Mouse (Mus musculus): ENCODE data around the gene Pip5k1c.
A peak's percentile ranks its signal among the peaks of the same experiment; 100 is the strongest.

Gene Pip5k1c

DNA sequence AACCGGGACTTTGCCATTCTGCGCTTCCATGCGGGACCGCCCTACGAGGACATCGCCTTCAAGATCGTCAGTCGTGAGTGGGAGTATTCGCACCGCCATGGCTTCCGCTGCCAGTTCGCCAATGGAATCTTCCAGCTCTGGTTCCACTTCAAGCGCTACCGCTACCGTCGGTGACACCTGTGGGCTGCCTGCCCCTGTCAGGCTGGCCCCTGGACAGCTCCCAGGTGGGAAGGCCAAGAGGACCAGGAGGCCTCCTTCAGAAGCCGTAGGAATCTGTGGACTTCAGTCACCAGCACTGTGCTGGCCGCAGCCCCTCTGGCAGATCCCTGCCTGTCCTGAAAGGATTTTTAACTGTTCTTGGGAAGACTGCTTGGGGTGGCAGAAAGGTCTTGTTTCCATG is 33.0 kb downstream of the Pip5k1c start:
- no peak for DNase-seq

DNA sequence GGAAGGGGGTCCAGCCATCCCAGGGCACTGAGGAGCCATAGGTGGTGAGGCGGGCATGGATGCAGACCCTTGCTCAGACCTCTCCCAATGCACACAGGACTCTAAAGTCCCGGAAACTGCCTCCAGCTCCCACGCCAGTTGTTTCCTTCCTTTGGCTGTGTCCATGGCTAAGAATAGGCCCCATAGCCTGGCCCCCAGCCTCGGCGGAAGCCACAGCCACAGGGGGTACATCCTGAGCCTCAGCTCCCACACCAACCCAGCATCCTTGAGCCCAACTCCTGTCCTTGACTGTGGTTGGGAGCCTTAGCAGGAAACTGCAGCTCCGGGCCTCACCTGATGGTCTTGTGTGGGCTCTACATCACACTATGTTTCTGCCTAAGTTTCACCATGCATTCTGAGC is 34.1 kb downstream of the Pip5k1c start:
- no peak for DNase-seq

DNA sequence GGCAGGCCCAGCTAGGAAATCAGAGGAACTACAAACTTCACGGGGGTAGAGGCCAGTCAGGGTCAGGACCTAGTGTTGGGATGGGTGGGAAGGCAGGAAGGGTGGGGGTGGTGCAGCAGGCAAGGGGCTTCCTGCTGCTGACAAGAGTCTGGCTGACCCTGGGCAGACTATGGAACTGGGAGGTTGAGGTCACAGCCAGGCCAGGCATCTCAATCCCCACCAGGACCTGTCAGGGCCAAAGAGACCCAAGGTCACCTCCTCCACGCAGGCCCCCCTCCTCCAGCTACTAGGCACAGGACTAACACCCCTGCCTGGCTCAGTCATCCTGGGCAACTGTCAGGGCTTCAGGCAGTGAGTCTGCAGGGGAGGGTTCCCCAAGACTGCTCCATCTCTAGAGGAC is 35.2 kb downstream of the Pip5k1c start:
- DNase-seq, result no peak

DNA sequence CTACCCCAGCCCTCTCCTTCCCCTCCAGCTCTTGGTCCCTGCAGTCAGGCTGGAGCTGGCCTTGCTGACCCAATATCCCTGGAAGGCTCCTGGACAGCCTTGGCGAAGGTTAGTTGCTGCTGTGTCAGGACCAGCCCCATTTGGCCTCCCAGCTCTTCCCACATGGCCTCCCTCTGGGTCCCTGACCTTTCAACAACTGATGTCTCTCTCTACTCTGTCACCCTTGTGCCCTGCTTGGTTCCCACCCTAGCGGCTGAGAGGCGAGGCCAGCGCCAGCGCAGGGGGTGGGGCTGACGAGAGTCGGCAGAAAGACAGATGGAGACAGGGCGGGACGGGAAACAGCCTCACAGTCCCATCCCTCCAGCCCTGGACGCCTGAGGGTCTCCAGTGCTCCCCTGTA is 35.6 kb downstream of the Pip5k1c start, which contains the start of gene Tbxa2r:
Gene Tbxa2r (plus strand): TSS at position 346 of the 400 bp plus-strand sequence.
- no peak for DNase-seq

DNA sequence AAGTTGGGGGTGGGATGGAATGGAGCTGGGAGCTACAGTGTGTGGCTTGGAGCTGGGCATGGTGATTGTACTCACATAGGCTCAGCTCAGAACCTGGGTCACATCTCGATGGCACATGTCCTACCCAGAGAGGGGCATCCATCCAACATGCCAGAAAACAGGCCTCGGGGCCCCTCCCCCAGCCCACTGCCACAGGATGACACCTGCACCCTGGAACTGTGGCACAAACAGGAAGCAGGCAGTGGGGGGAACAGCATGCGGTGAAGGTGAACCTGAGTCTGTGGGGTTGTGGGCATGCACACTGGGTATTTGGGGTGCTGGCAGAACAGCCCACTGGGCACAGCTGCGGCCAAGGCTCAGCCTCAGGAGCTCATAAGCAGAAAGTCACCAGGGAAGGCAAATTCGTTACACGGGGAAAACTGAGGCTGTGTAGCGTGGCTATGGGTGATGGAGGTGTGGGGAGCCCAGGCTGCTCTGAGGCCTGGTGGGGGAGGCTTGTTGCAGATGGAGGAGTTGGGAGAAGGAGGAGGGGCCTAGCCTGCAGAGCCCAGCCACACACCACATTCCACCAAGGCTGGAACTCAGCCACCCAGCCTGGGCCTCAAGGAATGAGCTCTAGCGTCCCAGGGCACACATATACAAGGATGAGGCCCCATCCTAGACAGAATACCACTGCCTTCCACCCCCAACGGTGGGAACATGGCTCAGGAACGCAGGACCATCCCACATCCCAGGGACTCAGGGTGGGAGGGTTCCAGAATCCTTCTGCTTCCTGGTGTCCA is 36.6 kb downstream of the Pip5k1c start:
- DNase-seq, result no peak

DNA sequence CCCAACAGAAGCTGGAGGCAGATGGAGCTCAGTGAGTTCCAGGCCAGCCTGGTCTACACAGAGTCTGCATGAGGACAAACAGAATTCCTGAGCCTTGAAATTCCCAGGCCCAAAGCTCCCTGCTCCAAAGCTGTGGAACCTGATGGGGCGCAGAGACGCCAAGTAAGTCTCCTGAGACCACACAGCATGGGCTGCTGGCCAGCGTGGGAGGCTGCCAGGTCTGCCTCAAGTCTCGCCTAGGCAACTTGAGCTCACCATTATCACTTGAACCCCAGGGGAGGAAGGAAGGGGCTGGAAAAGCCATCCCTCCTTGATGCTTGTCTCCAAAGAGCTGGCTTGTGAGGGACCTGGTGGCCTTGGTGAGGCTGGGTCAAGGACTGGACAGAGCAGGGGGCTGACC is 37.2 kb downstream of the Pip5k1c start:
- no peak for DNase-seq

DNA sequence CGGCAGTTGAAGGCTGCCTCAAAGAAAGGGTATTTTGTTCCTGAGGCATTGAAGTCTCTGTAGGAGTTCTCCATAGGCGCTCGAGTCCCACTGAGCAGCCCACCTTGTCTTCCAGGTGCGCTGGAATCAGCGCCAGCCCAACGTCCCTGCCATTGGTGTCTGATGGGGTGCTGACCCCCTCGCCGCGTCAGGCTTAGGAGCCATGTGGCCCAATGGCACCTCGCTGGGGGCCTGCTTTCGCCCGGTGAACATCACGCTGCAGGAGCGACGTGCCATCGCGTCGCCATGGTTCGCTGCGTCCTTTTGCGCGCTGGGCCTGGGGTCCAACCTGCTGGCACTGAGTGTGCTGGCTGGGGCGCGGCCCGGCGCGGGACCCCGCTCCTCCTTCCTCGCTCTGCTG is 39.5 kb downstream of the Pip5k1c start:
- no peak for DNase-seq

DNA sequence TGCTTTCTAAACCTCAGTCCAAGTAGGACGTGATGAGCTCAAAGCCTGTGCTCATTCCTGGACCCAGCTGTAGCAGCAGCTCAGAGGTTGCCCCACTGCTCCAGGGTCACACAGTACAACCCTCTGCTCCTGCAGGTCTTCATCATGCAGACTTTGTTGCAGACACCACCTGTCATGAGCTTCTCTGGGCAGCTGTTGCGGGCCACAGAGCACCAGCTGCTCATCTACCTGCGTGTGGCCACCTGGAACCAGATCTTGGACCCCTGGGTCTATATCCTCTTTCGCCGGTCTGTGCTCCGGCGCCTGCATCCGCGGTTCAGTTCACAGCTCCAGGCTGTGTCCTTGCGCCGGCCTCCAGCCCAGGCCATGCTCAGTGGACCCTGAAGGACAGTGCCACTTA is 41.6 kb downstream of the Pip5k1c start:
- no peak for DNase-seq

DNA sequence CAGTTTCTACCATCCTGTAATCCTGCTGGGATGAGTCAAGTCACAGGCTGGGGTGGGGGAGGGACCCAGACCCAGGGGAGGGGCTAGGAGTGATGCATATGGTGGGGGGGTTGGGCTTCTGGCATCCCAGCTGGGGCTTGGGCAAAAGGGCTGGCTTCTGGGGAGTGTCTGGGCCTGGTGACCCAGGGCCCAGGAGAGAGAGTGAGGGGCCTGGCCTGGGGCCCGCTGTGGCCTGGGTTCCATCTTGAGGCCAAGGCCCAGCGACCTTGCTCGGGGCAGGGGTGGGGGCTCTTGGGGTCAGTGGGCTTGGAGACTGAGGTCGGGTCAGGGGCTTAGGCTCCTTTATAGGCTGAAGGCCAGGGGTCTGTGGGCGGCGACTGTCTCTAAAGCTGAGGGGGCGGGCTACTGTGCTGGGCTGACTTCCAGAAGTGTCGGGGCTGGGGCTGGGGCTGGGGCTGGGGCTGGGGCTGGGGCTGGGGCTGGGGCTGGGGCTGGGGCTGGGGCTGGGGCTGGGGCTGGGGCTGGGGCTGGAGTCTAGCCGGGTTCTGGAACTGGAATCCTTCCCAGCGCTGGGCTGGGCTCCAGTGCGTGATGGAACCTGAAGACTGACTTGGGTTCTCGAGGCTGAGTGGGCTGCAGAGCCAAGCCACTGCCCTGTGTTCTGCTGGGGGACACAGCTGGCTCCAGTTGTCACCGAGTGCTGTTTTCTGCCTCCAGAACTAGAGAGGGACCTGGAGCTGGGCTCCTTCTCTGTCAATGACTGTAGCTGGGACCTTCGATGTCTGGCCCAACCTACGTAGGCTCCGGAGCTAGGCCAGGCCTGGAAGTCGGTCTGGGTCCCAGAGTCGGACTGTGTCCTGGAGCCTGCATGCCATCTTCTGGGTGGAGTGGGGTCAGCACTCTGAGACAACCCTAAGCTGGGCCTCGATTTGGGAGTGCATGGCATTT is 42.9 kb downstream of the Pip5k1c start:
- DNase-seq, result peak; percentile 66 to 78

DNA sequence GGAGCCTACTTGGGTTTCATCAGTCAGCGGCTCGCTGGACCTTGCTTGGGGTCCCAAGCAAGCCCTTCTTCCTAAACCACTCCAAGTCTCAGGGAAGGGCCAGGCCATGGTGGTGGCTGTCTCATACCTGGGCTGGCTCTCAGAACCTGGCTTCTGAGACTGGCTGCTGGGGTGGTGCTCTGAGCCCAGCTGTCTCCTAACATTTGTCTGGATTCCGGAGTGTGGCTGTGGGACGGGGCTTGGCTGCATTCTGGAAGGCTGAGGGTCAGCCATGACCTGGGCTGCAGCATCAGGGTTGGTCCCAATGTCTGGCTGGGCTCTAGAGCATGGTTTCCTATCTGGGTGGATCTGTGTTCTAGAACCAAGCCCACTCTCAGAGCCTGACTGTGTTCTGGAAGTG is 43.8 kb downstream of the Pip5k1c start:
- no peak for DNase-seq

DNA sequence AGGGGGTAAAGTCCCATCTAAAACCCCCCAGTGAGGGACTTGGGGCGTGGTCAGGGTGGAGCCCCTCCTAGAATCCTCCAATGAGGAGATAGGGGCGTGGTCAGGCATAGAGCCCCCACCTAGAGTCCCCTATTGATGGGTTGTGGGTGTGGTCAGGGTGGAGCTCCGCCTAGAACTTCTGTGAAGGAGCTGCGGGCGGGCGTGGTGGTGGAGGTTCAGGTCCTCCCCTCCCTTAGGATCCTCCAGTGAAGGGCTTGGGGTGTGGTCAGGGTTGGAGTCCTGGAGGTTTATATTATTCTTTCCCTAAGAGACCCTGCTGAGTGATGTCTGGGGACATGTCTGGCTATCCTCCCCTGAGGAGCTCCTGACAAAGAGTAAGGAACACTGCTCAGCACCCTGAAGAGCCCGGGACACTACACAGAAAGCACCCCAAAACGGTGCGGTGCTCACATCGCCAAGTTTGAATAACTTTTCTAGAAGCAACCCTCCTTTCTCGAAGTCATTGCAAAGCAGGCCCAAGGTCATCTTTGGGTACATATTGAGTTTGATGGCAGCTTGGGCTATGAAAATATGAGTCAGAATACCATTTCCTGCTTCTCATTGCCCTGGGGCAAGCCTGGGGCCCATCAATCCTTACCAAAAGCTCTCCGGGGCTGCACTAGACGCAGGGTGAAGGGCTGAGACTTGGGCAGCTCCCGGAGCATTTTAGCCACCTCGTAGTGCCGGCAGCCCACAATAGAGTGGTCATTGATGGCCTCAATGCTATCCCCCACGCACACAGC is 48.0 kb downstream of the Pip5k1c start:
- DNase-seq, result no peak

DNA sequence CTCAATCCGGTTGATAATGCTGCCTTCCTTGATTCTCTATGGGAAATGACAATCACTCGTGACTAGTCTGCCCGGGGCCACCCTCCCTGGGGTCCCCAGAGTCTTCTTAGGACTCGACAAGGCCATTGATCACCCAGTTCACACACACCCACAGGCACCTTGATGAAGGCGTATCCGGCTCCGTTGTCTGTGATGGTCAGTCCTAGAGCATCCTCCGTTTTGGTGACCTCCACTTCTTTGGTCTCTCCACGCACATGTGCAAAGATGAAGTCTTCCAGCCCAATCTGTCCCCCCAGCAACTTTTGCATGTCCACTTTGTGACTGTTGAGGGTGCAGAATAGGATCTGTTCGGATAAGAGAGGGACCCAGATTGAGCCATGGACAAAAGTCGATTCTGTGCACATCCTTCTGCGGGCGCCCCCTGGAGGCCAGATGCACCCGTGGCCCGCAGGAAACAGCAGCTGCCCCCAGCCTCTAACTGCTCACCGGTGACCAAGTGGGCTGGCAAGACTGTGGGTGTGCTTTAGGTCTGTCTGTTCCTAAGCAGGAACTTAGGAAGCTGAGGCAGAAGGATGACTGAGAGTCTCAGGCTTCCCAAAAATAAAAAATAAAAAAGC is 48.7 kb downstream of the Pip5k1c start:
- DNase-seq, result peak; percentile 87

DNA sequence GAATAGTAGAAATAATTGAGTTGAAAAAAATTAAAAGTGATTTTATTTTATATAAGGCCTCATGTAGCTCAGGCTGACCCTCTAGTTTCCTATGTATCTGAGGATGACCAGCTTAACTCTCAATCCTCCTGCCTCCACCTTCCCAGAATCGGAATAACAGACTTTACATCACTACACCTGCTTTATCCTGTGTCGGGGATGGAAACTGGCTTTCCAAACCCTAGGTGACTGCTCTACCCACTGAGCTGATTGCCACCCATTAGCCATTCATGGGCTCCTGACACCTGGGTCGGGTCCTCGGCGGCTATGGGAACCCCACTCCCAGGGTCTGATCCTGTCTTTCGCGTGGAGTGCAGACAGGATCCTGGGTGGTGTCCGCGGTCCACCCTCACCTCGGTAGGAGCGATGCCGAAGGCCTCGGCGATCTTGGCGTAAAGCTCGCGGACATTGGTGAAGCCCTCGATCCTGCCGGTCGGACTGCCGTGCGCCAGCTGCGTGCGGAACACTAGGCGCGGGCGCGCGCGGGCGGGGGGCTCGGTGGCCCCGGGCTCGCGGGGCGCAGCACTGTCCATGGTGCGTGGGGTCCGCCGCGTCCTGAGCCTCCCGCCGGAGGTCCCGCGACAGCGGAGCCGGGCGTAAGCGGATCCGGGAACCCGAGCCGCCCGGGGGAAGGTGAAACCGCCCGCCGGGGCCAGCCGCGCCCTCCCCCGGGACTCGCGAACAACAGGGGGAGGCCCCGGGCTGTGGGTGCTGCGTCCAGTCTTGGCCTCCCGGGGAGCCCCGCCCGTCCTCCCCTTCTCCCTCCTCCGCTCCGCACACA is 50.1 kb downstream of the Pip5k1c start, which contains the start of gene Gipc3:
Gene Gipc3 (minus strand): TSS at position 581 of the 820 bp plus-strand sequence.
- no peak for DNase-seq

DNA sequence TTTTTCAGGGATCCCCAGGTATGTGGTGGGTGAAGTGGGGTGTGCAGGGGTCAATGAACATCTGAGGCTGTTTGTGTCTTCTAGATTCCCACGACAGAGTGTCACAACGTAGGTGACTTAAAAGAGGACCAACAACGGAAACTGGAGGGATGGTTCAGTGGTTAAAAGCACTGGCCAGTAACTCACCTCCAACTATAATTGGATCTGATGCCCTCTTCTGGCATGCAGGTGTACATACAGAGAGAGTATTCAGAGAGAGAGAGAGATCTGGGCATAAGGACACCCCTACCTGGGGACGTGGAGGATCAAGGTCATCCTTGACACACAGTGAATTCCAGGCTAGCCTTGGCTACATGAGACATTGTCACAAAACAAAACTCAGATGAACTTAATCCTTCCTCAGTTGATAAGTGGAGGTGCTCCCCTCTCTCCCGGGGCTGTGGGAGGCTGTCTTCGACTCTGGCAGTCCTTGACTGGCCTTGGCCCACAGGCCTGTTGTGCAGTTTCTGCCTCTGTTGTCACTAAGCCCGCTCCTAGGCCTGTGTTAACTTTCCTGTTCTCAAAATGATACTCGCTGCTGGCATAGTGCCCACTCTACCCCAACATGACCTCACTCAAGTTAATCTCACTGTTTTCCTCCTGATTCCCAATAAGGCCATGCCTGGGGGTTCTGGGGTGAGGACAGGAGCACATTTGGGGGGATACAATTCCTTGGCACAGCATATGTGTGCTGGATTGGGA is 51.8 kb downstream of the Pip5k1c start:
- peak; percentile 42 to 59 for DNase-seq

DNA sequence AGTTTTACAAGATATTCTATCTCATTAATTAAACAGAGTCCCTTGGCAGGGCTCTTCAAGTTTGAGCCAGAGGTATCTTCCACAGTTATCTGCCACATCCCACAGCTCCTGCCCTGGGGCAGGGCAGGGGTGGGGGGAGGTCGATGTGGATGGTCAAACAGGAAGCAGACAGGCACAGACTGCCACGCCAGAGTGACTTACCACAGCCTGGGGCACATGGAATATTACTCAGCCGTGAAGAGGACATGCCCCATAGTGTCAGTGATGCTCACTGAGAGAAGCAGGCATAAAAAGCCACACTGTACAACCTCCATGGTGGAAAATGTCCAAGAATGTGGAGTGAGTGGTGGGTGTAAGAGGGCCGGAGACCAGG is 52.4 kb downstream of the Pip5k1c start:
- DNase-seq, result no peak

DNA sequence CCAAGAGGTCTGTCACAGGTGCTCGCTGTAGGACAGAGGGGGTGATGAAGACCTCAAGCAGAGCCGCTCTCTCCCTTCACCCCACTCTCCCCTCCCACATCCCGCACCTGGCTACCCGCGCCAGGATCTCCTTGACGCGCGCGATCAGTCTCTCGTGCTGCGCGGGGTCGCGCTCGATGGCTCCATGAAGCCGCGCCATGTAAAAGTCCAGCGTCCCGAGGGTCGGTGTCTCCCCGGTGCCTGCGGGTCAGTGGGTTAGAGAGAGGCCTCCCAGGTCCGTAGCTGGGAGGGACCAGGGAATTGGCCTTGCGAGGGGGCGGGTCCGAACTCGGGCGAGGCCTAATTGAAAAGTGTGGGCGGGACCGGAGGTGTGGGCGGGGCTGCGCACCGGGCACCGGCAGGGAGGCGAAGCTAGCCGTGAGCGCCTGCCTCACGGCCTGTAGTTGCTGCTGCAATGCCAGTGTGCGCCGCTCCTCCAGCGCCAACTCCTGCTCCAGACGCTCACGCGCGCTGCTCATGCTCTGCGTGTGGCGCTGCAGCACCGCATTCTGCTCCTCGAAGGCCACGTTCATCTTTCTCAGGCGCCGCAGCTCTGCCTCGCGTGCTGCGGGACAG is 53.8 kb downstream of the Pip5k1c start:
- peak; percentile 52 to 54 for DNase-seq

DNA sequence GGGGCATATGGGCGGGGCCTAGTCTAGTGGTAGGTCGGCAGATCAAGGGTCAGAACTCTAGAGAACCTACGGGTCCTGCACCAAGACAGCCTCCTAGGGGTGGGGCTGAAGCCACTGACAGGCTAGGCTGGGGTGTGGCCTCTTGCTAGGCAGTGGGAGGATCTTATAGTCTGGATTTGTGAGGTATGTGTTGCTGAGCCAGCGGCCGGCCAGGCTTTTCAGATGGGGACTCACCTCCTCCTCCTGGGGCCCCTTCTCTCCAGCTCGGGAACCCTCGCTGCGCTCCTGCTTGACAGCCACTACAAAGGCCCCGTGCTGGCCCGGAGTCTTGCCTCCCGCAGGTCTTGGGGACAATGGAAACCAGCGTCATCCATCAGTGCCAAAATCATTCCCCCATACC is 56.4 kb downstream of the Pip5k1c start:
- DNase-seq, result no peak

DNA sequence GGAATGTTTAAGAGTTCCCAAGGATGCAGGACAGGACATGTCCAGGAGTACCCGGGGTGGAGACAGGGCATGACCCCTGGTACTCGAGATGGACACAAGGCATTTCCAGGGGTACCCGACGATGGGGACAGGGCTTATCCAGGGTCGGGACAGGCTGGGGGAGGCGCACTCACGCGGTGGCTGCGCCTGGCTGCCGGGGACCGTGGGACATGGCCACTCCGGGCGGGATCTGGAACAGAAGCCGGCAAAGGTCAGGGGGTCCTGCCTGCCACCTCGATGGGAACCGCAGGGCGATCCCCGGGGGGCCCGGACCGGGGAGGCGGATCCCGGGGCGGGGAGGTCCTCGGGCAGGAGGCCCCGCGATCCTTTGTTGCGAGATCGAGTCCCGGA is 57.2 kb downstream of the Pip5k1c start:
- no peak for DNase-seq

DNA sequence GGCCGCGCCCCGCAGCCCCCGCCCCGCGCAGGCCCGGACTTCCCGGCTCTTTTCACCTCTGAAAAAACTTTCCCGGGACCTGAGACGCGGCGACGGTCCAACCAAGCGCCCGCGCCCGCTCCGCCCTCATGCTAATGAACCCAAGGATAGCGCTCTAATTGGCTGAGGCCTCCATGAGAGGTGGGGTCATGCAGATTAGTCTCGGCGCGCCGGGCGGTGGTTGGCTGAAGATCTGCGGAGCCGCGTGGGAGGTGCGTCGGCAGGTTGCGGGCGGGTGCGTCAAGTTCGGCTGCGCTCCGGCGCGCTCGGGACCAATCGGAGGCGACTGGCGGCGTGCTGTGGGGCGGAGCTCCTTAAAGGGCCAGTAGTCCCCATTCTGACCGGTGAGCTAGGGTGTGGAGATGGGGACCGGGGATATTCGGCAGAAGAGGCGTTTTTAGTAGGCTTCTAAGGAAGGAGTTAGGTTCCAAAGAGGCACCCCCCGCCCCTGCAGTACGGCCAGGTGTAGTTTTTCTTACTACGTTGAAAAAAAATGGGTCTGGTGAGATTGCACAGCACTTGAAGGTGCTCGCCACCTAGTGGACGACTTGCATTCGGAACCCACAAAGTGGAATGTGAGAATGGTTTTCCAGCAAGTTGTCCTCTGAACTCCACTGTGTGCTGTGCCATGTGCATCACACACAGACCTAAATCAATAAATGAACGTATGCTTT is 57.7 kb downstream of the Pip5k1c start, which contains the start of gene Hmg20b:
Gene Hmg20b (minus strand): TSS at position 130 of the 713 bp plus-strand sequence.
- peak; percentile 99 to 100 for DNase-seq
